8 mouse cellular contexts compared by ENCODE assay signal in the genomic region with DNA sequence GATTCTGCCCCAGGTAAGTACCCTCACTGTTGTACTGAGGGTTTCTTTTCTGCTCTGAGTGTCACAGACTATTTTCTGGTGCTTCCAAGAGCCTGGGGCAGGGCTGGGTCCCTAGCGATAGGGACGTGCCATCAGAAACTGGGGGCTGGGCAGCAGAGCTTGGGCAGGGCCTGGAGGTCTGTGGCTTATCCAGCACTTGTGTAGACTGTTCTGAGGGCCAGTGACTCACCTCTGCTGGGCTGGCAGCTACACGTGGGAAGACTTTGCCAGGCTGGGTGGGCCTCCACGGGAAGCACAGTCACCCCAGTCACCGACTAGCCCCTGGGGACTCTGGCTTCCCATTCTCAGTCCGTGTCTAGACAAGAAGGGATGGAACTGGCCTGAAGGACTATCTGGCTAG. TPM values are rescaled to one million over a fixed set of nuclear protein-coding genes. Genes with fewer than 3 reads are reported as not detected.
DNase-seq lines count a peak whose midpoint lies in the region; ATAC-seq and TF ChIP-seq lines count a peak whose summit lies in the region.

No protein-coding gene starts in this region.

- peak; percentile 11; the same call in 1 of the 2 replicates for ATAC-seq in hindbrain, postnatal 0 days
- no peak; the same call in 1 of the 2 replicates for ATAC-seq in midbrain, embryonic 12.5 days (ENCODE audit: low FRiP score, low read depth)

- DNase-seq in spleen, postnatal 10 days (ENCODE audit: low spot score in 2 of 2): peak; percentile 52 to 74
- DNase-seq in spleen, adult 18-20 months: no peak
- no peak for DNase-seq in forebrain, embryonic 10.5 days (ENCODE audit: extremely low spot score, low spot score)
- DNase-seq in hindbrain, postnatal 0 days (ENCODE audit: low spot score): no peak
- no peak for DNase-seq in natural killer cell, adult 2 months (ENCODE audit: low spot score in 2 of 2)
- no peak for DNase-seq in testis, postnatal 10 days (ENCODE audit: low spot score)
- DNase-seq in gastrocnemius, adult 18-20 months (ENCODE audit: low spot score): no peak

- H3K36me3 ChIP-seq in forebrain, embryonic 10.5 days (replicated peaks): no peaks in the 10 kb centered on the region
- H3K36me3 ChIP-seq in hindbrain, postnatal 0 days (ENCODE audit: insufficient read depth, low read length): no peaks in the 10 kb centered on the region
- H3K36me3 ChIP-seq in midbrain, embryonic 12.5 days: no peaks in the 10 kb centered on the region

- peak overlapping the region; percentile 74 for H3K4me3 ChIP-seq in forebrain, embryonic 10.5 days
- peak overlapping the region; percentile 71 for H3K4me3 ChIP-seq in hindbrain, postnatal 0 days (ENCODE audit: low read length)
- peak overlapping the region; percentile 60 for H3K4me3 ChIP-seq in midbrain, embryonic 12.5 days

- peaks cover 56% of the 10 kb centered on the region for H3K27me3 ChIP-seq in forebrain, embryonic 10.5 days (ENCODE audit: poor library complexity, severe bottlenecking)
- H3K27me3 ChIP-seq in hindbrain, postnatal 0 days (ENCODE audit: insufficient read depth, low read length): no peaks in the 10 kb centered on the region
- peaks cover 24% of the 10 kb centered on the region for H3K27me3 ChIP-seq in midbrain, embryonic 12.5 days

- peak overlapping the region; percentile 88 for H3K4me2 ChIP-seq in hindbrain, postnatal 0 days (ENCODE audit: low read depth, low read length)
- H3K4me2 ChIP-seq in midbrain, embryonic 12.5 days (replicated peaks): peak overlapping the region; percentile 99

- peak overlapping the region; percentile 86; the same call in 1 of the 2 replicates for H3K27ac ChIP-seq in forebrain, embryonic 10.5 days
- peak overlapping the region; percentile 67; the same call in 1 of the 2 replicates for H3K27ac ChIP-seq in hindbrain, postnatal 0 days
- H3K27ac ChIP-seq in midbrain, embryonic 12.5 days (replicated peaks): no peak overlapping the region

- WGBS in forebrain, embryonic 10.5 days: 57% methylated on average over 6 of the region's 6 CpGs
- WGBS in hindbrain, postnatal 0 days: 37% methylated on average over 6 of the region's 6 CpGs
- 61% methylated on average over 6 of the region's 6 CpGs for WGBS in midbrain, embryonic 12.5 days

- H3K4me1 ChIP-seq in forebrain, embryonic 10.5 days: peaks cover 25% of the 10 kb centered on the region
- peaks cover 18% of the 10 kb centered on the region; the same call in 1 of the 2 replicates for H3K4me1 ChIP-seq in hindbrain, postnatal 0 days (ENCODE audit: insufficient read depth, low read length)
- H3K4me1 ChIP-seq in midbrain, embryonic 12.5 days: peaks cover 14% of the 10 kb centered on the region

- H3K9me3 ChIP-seq in forebrain, embryonic 10.5 days: no peaks in the 10 kb centered on the region; the same call in 1 of the 2 replicates
- H3K9me3 ChIP-seq in hindbrain, postnatal 0 days (ENCODE audit: low read length): no peaks in the 10 kb centered on the region
- no peaks in the 10 kb centered on the region for H3K9me3 ChIP-seq in midbrain, embryonic 12.5 days

- H3K9ac ChIP-seq in hindbrain, postnatal 0 days (replicated peaks; ENCODE audit: low read length): peak overlapping the region; percentile 74
- peak overlapping the region; percentile 66 for H3K9ac ChIP-seq in midbrain, embryonic 12.5 days (replicated peaks)

- no peak for TF ChIP-seq CTCF in hindbrain, postnatal 0 days (IDR thresholded peaks at IDR 0.05; ENCODE audit: low read depth)

RNA-seq across cellular contexts. Expression of a gene that starts 0.9 kb away (rescaled TPM):
- 4.6 and 5.5 TPM in 2 replicates for polyA plus RNA-seq in forebrain, embryonic 10.5 days (2016; fragmentation: Nextera tagmentation; extraction: Ambion mirVana)
- total RNA-seq in hindbrain, postnatal 0 days (2014; rRNA removed): 52.5 and 59.0 TPM in 2 replicates
- 35.1 and 37.4 TPM in 2 replicates for polyA plus RNA-seq in hindbrain, postnatal 0 days (2015; fragmentation: Nextera tagmentation; extraction: Ambion mirVana)
- 9.6 and 10.7 TPM in 2 replicates for polyA plus RNA-seq in midbrain, embryonic 12.5 days (2016; fragmentation: Nextera tagmentation; extraction: Ambion mirVana)
- 1 to 10 TPM; 2.2 to 5.7 TPM for total RNA-seq in gastrocnemius, adult 18-20 months (2021)

RNA-seq across cellular contexts. Expression of a gene that starts 40.8 kb away (rescaled TPM):
- 39.3 and 39.8 TPM in 2 replicates for polyA plus RNA-seq in forebrain, embryonic 10.5 days (2016; fragmentation: Nextera tagmentation; extraction: Ambion mirVana)
- total RNA-seq in hindbrain, postnatal 0 days (2014; rRNA removed): 19.7 and 23.0 TPM in 2 replicates
- 20.1 and 22.2 TPM in 2 replicates for polyA plus RNA-seq in hindbrain, postnatal 0 days (2015; fragmentation: Nextera tagmentation; extraction: Ambion mirVana)
- 28.2 and 34.2 TPM in 2 replicates for polyA plus RNA-seq in midbrain, embryonic 12.5 days (2016; fragmentation: Nextera tagmentation; extraction: Ambion mirVana)
- 1 to 10 TPM; 3.0 to 4.5 TPM for total RNA-seq in gastrocnemius, adult 18-20 months (2021)

RNA-seq across cellular contexts. Expression of a gene that starts 40.8 kb away (rescaled TPM):
- 2.1 and 2.3 TPM in 2 replicates for polyA plus RNA-seq in forebrain, embryonic 10.5 days (2016; fragmentation: Nextera tagmentation; extraction: Ambion mirVana)
- 0.86 and 1.5 TPM in 2 replicates for total RNA-seq in hindbrain, postnatal 0 days (2014; rRNA removed)
- 2.6 and 3.0 TPM in 2 replicates for polyA plus RNA-seq in hindbrain, postnatal 0 days (2015; fragmentation: Nextera tagmentation; extraction: Ambion mirVana)
- polyA plus RNA-seq in midbrain, embryonic 12.5 days (2016; fragmentation: Nextera tagmentation; extraction: Ambion mirVana): 1.1 TPM in 2 replicates
- total RNA-seq in gastrocnemius, adult 18-20 months (2021): under 1 TPM; 0.11 to 0.24 TPM

RNA-seq across cellular contexts. Expression of a gene that starts 59.3 kb away (rescaled TPM):
- 188 and 201 TPM in 2 replicates for polyA plus RNA-seq in forebrain, embryonic 10.5 days (2016; fragmentation: Nextera tagmentation; extraction: Ambion mirVana)
- 318 and 330 TPM in 2 replicates for total RNA-seq in hindbrain, postnatal 0 days (2014; rRNA removed)
- polyA plus RNA-seq in hindbrain, postnatal 0 days (2015; fragmentation: Nextera tagmentation; extraction: Ambion mirVana): 260 and 272 TPM in 2 replicates
- polyA plus RNA-seq in midbrain, embryonic 12.5 days (2016; fragmentation: Nextera tagmentation; extraction: Ambion mirVana): 220 and 225 TPM in 2 replicates
- total RNA-seq in gastrocnemius, adult 18-20 months (2021): 1 to 10 TPM; 1.8 to 2.4 TPM

Comparison
In these comparisons a context has a peak if more than half of its experiments do, and no peak if none do; other contexts are left out.
1. DNase-seq: peak in spleen, postnatal 10 days (2 of 2); none in spleen, adult 18-20 months (0 of 2), forebrain, embryonic 10.5 days (single experiment), hindbrain, postnatal 0 days (single experiment), natural killer cell, adult 2 months (0 of 2), testis, postnatal 10 days (single experiment) and gastrocnemius, adult 18-20 months (single experiment).
2. Peak in every context shown above with its lines, with median percentiles within 50 percentile points of each other: H3K4me3 ChIP-seq.